Mouse (Mus musculus): Measurements from ENCODE around the gene Slc25a22. TPM values are rescaled to one million over a fixed set of nuclear protein-coding genes. Genes with fewer than 3 reads are reported as not detected.

Slc25a22 gene
- polyA plus RNA-seq, 1 experiment from 2014 or later = 18.7 TPM

GRCm38 (mm10) chr7:141432741-141433516 is 4.8 kb downstream of the Slc25a22 start:
- H3K9me3 ChIP-seq (replicated peaks) = no peaks in the 10 kb centered on the region
- no peak for ATAC-seq (ENCODE audit: insufficient read depth)
- WGBS (ENCODE audit: insufficient replicate concordance) = 82% methylated on average over 6 of the region's 6 CpGs
- no peaks in the 10 kb centered on the region for H3K27me3 ChIP-seq
- no peak overlapping the region for H3K4me3 ChIP-seq (replicated peaks)
- no peak overlapping the region for H3K4me2 ChIP-seq
- no peak overlapping the region for H3K9ac ChIP-seq
- H3K4me1 ChIP-seq (replicated peaks) = peaks cover 72% of the 10 kb centered on the region
- peaks cover 33% of the 10 kb centered on the region for H3K36me3 ChIP-seq (replicated peaks)
- H3K27ac ChIP-seq (replicated peaks) = no peak overlapping the region

GRCm38 (mm10) chr7:141432186-141432611 is 5.5 kb downstream of the Slc25a22 start:
- Histone ChIP-seq H3K27ac (replicated peaks) (no peak overlapping the region), H3K9me3 (replicated peaks) (no peaks in the 10 kb centered on the region), H3K27me3 (no peaks in the 10 kb centered on the region), H3K4me1 (replicated peaks) (peaks cover 69% of the 10 kb centered on the region), H3K4me2 (no peak overlapping the region), H3K4me3 (replicated peaks) (no peak overlapping the region), H3K36me3 (replicated peaks) (peaks cover 31% of the 10 kb centered on the region), H3K9ac (no peak overlapping the region)
- ATAC-seq (ENCODE audit: insufficient read depth) = no peak
- WGBS (ENCODE audit: insufficient replicate concordance) = 70% methylated on average over 8 of the region's 8 CpGs

- no peak overlapping the region for H3K9ac ChIP-seq
- no peak overlapping the region for H3K4me2 ChIP-seq
- no peak overlapping the region for H3K4me3 ChIP-seq (replicated peaks)
- 83% methylated on average over 19 of the region's 19 CpGs for WGBS (ENCODE audit: insufficient replicate concordance)
- H3K27ac ChIP-seq (replicated peaks) = no peak overlapping the region
- H3K36me3 ChIP-seq (replicated peaks) = peaks cover 31% of the 10 kb centered on the region
- H3K9me3 ChIP-seq (replicated peaks) = no peaks in the 10 kb centered on the region
- H3K4me1 ChIP-seq (replicated peaks) = peaks cover 69% of the 10 kb centered on the region
- no peak for ATAC-seq (ENCODE audit: insufficient read depth)
- H3K27me3 ChIP-seq = peaks cover 5% of the 10 kb centered on the region; the same call in 1 of the 2 replicates
These were observed 6.1 kb downstream of the Slc25a22 start for GRCm38 (mm10) chr7:141431434-141432185.

- no peak overlapping the region for H3K27ac ChIP-seq (replicated peaks)
- WGBS (ENCODE audit: insufficient replicate concordance) = 85% methylated on average over 9 of the region's 9 CpGs
- H3K4me3 ChIP-seq (replicated peaks) = no peak overlapping the region
- peaks cover 31% of the 10 kb centered on the region for H3K36me3 ChIP-seq (replicated peaks)
- no peak overlapping the region for H3K9ac ChIP-seq
- H3K27me3 ChIP-seq = peaks cover 13% of the 10 kb centered on the region
- H3K4me2 ChIP-seq = no peak overlapping the region
- no peak for ATAC-seq (ENCODE audit: insufficient read depth)
- no peaks in the 10 kb centered on the region for H3K9me3 ChIP-seq (replicated peaks)
- peaks cover 64% of the 10 kb centered on the region for H3K4me1 ChIP-seq (replicated peaks)
These were observed 7.0 kb downstream of the Slc25a22 start for GRCm38 (mm10) chr7:141430585-141431240.

- 63% methylated on average over 9 of the region's 9 CpGs for WGBS (ENCODE audit: insufficient replicate concordance)
- Histone ChIP-seq H3K27ac (replicated peaks) (no peak overlapping the region), H3K9ac (no peak overlapping the region), H3K4me1 (replicated peaks) (peaks cover 57% of the 10 kb centered on the region), H3K27me3 (peaks cover 18% of the 10 kb centered on the region), H3K9me3 (replicated peaks) (no peaks in the 10 kb centered on the region), H3K36me3 (replicated peaks) (peaks cover 31% of the 10 kb centered on the region), H3K4me3 (replicated peaks) (no peak overlapping the region), H3K4me2 (no peak overlapping the region)
- no peak for ATAC-seq (ENCODE audit: insufficient read depth)
These were observed 7.7 kb downstream of the Slc25a22 start for GRCm38 (mm10) chr7:141429840-141430584.

GRCm38 (mm10) chr7:141429310-141429709 is 8.4 kb downstream of the Slc25a22 start, which contains the start of gene Cend1:
Gene Cend1 (minus strand): TSS chr7:141429491.
- Histone ChIP-seq H3K9me3 (replicated peaks) (no peaks in the 10 kb centered on the region), H3K4me1 (replicated peaks) (peaks cover 50% of the 10 kb centered on the region), H3K27me3 (peaks cover 18% of the 10 kb centered on the region), H3K4me2 (no peak within 1 kb of the TSS), H3K27ac (replicated peaks) (no peak within 1 kb of the TSS), H3K4me3 (replicated peaks) (no peak within 1 kb of the TSS), H3K36me3 (replicated peaks) (peaks cover 31% of the 10 kb centered on the region), H3K9ac (no peak within 1 kb of the TSS)
- 22% methylated on average over 19 of the region's 19 CpGs for WGBS (ENCODE audit: insufficient replicate concordance)
- ATAC-seq (ENCODE audit: insufficient read depth) = no peak; the same call in 1 of the 2 replicates

GRCm38 (mm10) chr7:141428701-141429100 is 9.0 kb downstream of the Slc25a22 start:
- WGBS (ENCODE audit: insufficient replicate concordance) = 49% methylated on average over 5 of the region's 5 CpGs
- Histone ChIP-seq H3K4me2 (no peak overlapping the region), H3K27ac (replicated peaks) (no peak overlapping the region), H3K9me3 (replicated peaks) (no peaks in the 10 kb centered on the region), H3K4me1 (replicated peaks) (peaks cover 44% of the 10 kb centered on the region), H3K36me3 (replicated peaks) (peaks cover 27% of the 10 kb centered on the region), H3K4me3 (replicated peaks) (no peak overlapping the region), H3K9ac (no peak overlapping the region), H3K27me3 (peaks cover 18% of the 10 kb centered on the region)
- ATAC-seq (ENCODE audit: insufficient read depth) = no peak

- H3K4me1 ChIP-seq (replicated peaks) = peaks cover 30% of the 10 kb centered on the region
- H3K4me2 ChIP-seq = no peak overlapping the region
- no peaks in the 10 kb centered on the region for H3K9me3 ChIP-seq (replicated peaks)
- H3K27ac ChIP-seq (replicated peaks) = no peak overlapping the region
- H3K4me3 ChIP-seq (replicated peaks) = no peak overlapping the region
- H3K27me3 ChIP-seq = peaks cover 18% of the 10 kb centered on the region
- ATAC-seq (ENCODE audit: insufficient read depth) = no peak
- H3K36me3 ChIP-seq (replicated peaks) = peaks cover 13% of the 10 kb centered on the region
- WGBS (ENCODE audit: insufficient replicate concordance) = 53% methylated on average over 12 of the region's 12 CpGs
- H3K9ac ChIP-seq = no peak overlapping the region
These were observed 10.6 kb downstream of the Slc25a22 start for GRCm38 (mm10) chr7:141426948-141427730.

GRCm38 (mm10) chr7:141423811-141424210 is 13.9 kb downstream of the Slc25a22 start:
- peaks cover 23% of the 10 kb centered on the region for H3K27me3 ChIP-seq
- H3K36me3 ChIP-seq (replicated peaks) = no peaks in the 10 kb centered on the region
- no peak overlapping the region for H3K27ac ChIP-seq (replicated peaks)
- H3K9ac ChIP-seq = no peak overlapping the region
- no peak overlapping the region for H3K4me3 ChIP-seq (replicated peaks)
- ATAC-seq (ENCODE audit: insufficient read depth) = no peak
- 54% methylated on average over 4 of the region's 4 CpGs for WGBS (ENCODE audit: insufficient replicate concordance)
- no peaks in the 10 kb centered on the region for H3K9me3 ChIP-seq (replicated peaks)
- H3K4me1 ChIP-seq (replicated peaks) = peaks cover 16% of the 10 kb centered on the region
- H3K4me2 ChIP-seq = no peak overlapping the region
